Mouse (Mus musculus): ENCODE measurements around the gene Mxd3. TPM values are rescaled to one million over a fixed set of nuclear protein-coding genes. Genes with fewer than 3 reads are reported as not detected.

The Mxd3 gene
- polyA plus RNA-seq, 1 experiment = 1.9 TPM

DNA sequence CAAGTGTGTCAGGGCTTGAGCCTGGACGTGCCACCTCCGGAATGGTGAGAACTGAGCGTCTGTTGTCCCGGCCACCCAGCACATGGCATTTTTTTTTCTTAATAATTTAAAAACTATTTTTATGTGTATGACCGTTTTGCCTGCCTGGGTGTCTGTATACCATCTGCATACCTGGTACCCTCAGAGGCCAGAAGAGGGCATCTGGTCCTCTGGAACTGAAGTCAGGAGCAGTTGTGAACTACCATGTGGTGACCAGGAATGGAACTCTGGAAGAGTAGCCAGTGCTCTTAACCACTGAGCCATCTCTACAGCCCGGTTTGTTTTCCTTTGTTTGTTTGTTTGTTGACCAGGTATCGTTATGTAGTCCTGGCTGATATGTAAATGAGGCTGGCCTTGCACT is 38.8 kb upstream of the Mxd3 start:
- H3K27ac ChIP-seq (ENCODE audit: insufficient read depth, low read length) = no peak overlapping the region
- H3K4me3 ChIP-seq (ENCODE audit: insufficient read depth, low read length) = no peak overlapping the region
- H3K4me1 ChIP-seq (ENCODE audit: control insufficient read depth, insufficient read depth, low read length) = 0 out of 2 replicates have a peak, but pooled peaks cover 3% of the 10 kb centered on the region
- TF ChIP-seq POLR2A (IDR thresholded peaks at IDR 0.05; ENCODE audit: extremely low read depth, insufficient read depth, low read length) = no peak
- TF ChIP-seq CTCF (IDR thresholded peaks at IDR 0.05; ENCODE audit: extremely low read depth, insufficient read depth, low read length) = no peak

GRCm38 (mm10) chr13:55362453-55363060 is 32.9 kb upstream of the Mxd3 start, which contains the start of gene Lman2:
Lman2 (minus strand) TSS chr13:55362783.
- Histone ChIP-seq H3K4me3 (ENCODE audit: insufficient read depth, low read length) (peak within 1 kb of the TSS; percentile 91), H3K4me1 (ENCODE audit: control insufficient read depth, insufficient read depth, low read length) (peaks cover 9% of the 10 kb centered on the region), H3K27ac (ENCODE audit: insufficient read depth, low read length) (peak within 1 kb of the TSS; percentile 35; the same call in 1 of the 2 replicates)
- no peak for TF ChIP-seq CTCF (IDR thresholded peaks at IDR 0.05; ENCODE audit: extremely low read depth, insufficient read depth, low read length)
- TF ChIP-seq POLR2A (IDR thresholded peaks at IDR 0.05; ENCODE audit: extremely low read depth, insufficient read depth, low read length) = peak; percentile 18; the same call in 1 of the 2 replicates

- Histone ChIP-seq H3K4me3 (ENCODE audit: insufficient read depth, low read length) (peak overlapping the region; percentile 91), H3K27ac (ENCODE audit: insufficient read depth, low read length) (peak overlapping the region; percentile 35; the same call in 1 of the 2 replicates), H3K4me1 (ENCODE audit: control insufficient read depth, insufficient read depth, low read length) (peaks cover 9% of the 10 kb centered on the region)
- no peak for TF ChIP-seq POLR2A (IDR thresholded peaks at IDR 0.05; ENCODE audit: extremely low read depth, insufficient read depth, low read length)
- no peak for TF ChIP-seq CTCF (IDR thresholded peaks at IDR 0.05; ENCODE audit: extremely low read depth, insufficient read depth, low read length)
Measured at GRCm38 (mm10) chr13:55361974-55362452, 32.4 kb upstream of the Mxd3 start.

DNA sequence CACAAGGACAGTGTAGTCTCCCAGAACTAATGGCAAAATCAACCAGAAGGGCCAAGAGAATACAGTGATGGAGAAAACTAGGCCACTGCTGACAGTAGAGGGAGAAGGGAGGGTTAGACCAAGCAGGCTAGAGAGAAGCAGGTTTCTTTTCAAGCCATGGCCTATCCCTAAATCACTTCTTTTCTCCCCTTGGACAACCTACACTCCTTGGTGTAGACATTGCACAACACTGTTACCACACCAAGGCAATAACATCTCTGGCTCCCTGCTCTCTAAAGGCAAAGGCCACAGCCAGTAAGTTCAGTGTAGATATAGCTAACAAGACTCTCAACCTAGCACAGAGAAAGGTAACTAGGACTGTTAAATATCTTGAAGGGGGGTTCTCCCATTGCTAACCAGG is 31.5 kb upstream of the Mxd3 start:
- Histone ChIP-seq H3K4me3 (ENCODE audit: insufficient read depth, low read length) (peak overlapping the region; percentile 91; the same call in 1 of the 2 replicates), H3K4me1 (ENCODE audit: control insufficient read depth, insufficient read depth, low read length) (peaks cover 9% of the 10 kb centered on the region), H3K27ac (ENCODE audit: insufficient read depth, low read length) (no peak overlapping the region)
- no peak for TF ChIP-seq POLR2A (IDR thresholded peaks at IDR 0.05; ENCODE audit: extremely low read depth, insufficient read depth, low read length)

DNA sequence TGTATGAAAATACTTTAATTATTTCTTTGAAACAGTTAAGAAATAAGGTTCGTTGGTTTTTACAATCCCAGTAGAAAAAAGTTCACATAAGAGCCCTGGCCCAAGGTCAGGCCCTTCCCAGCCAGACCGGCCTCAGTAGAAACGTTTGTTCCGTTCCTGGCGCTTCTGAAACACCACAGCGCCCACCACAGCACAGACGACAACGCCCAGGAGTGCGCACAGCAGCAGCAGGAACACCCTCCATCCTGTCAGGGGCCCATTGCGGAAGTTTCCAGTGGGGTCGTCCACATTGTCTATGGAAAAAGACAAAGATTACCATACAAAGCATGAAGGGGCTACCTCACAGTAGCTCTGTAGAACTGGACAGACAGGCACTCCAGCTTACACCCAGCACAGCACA is 17.1 kb upstream of the Mxd3 start:
- Histone ChIP-seq H3K4me1 (ENCODE audit: control insufficient read depth, insufficient read depth, low read length) (peaks cover 2% of the 10 kb centered on the region), H3K4me3 (ENCODE audit: insufficient read depth, low read length) (no peak overlapping the region), H3K27ac (ENCODE audit: insufficient read depth, low read length) (no peak overlapping the region)
- TF ChIP-seq POLR2A (IDR thresholded peaks at IDR 0.05; ENCODE audit: extremely low read depth, insufficient read depth, low read length) (no peak), CTCF (IDR thresholded peaks at IDR 0.05; ENCODE audit: extremely low read depth, insufficient read depth, low read length) (no peak)

DNA sequence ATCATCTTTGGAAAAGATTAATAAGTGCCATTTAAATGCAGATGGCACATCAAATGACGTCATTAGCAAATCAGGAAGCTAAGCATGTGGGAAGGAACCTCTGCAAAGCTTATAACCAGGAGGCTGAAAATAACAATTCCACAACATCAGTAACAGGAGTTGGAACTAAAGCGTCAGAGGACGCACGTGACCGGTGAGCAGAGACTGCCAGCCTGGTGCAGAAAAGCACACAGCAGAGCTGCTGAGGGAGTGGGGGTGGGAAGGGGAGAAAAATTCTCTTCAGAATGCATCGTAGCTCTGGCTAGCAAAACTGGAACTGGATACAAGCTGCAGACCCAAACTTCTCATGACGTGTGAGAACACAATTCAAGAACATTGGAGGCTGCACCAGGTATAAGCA is 14.7 kb upstream of the Mxd3 start:
- no peak overlapping the region for H3K27ac ChIP-seq (ENCODE audit: insufficient read depth, low read length)
- no peak overlapping the region for H3K4me3 ChIP-seq (ENCODE audit: insufficient read depth, low read length)
- TF ChIP-seq CTCF (IDR thresholded peaks at IDR 0.05; ENCODE audit: extremely low read depth, insufficient read depth, low read length) = no peak
- TF ChIP-seq POLR2A (IDR thresholded peaks at IDR 0.05; ENCODE audit: extremely low read depth, insufficient read depth, low read length) = no peak
- H3K4me1 ChIP-seq (ENCODE audit: control insufficient read depth, insufficient read depth, low read length) = peaks cover 2% of the 10 kb centered on the region

- H3K4me1 ChIP-seq (ENCODE audit: control insufficient read depth, insufficient read depth, low read length) = peaks cover 2% of the 10 kb centered on the region
- H3K27ac ChIP-seq (ENCODE audit: insufficient read depth, low read length) = no peak overlapping the region
- H3K4me3 ChIP-seq (ENCODE audit: insufficient read depth, low read length) = no peak overlapping the region
- TF ChIP-seq POLR2A (IDR thresholded peaks at IDR 0.05; ENCODE audit: extremely low read depth, insufficient read depth, low read length) (no peak), CTCF (IDR thresholded peaks at IDR 0.05; ENCODE audit: extremely low read depth, insufficient read depth, low read length) (no peak)
Measured at GRCm38 (mm10) chr13:55342469-55342868, 12.8 kb upstream of the Mxd3 start.

DNA sequence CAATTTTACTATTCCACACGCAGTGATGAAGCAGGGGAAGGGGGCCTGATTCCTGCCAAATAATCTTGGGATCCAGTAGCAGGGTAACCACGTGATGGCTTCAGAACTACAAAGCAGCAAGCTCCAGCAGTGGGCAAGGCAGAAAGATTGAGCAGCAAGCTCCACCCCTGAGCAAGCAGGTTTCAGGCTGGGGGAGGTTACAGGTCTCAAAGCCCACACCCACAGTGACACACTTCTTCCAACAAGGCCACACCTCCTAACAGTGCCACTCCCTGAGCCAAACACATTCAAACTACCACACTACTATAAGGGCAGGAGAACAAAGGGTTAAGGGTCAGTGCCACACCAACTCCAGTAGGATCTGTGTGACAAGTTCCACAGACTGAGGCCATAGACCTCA is 9.6 kb upstream of the Mxd3 start:
- Histone ChIP-seq H3K4me3 (ENCODE audit: insufficient read depth, low read length) (no peak overlapping the region), H3K27ac (ENCODE audit: insufficient read depth, low read length) (no peak overlapping the region), H3K4me1 (ENCODE audit: control insufficient read depth, insufficient read depth, low read length) (peaks cover 2% of the 10 kb centered on the region)
- TF ChIP-seq POLR2A (IDR thresholded peaks at IDR 0.05; ENCODE audit: extremely low read depth, insufficient read depth, low read length) (no peak), CTCF (IDR thresholded peaks at IDR 0.05; ENCODE audit: extremely low read depth, insufficient read depth, low read length) (no peak)

- H3K27ac ChIP-seq (ENCODE audit: insufficient read depth, low read length) = no peak overlapping the region
- no peak overlapping the region for H3K4me3 ChIP-seq (ENCODE audit: insufficient read depth, low read length)
- no peak for TF ChIP-seq CTCF (IDR thresholded peaks at IDR 0.05; ENCODE audit: extremely low read depth, insufficient read depth, low read length)
- H3K4me1 ChIP-seq (ENCODE audit: control insufficient read depth, insufficient read depth, low read length) = no peaks in the 10 kb centered on the region
Measured at GRCm38 (mm10) chr13:55338131-55339054, 8.8 kb upstream of the Mxd3 start.

Data from cortical plate, adult 2 months (tissue).